Mouse (Mus musculus) urinary bladder, adult 2 months (tissue): Measurements from ENCODE around the gene Skil. TPM values are rescaled to one million over a fixed set of nuclear protein-coding genes. Genes with fewer than 3 reads are reported as not detected.
"Not testable (repeated sequence)": the region's sequence is repeated elsewhere in the genome, so short reads cannot be mapped to it uniquely, and the experiment has no call there.

Experiments used
- DNase-seq: peaks from one replicate; pipeline ENCODE4 v3.0.0; 2022; ENCODE audit warnings: low spot score
- polyA plus RNA-seq: library from polyadenylated mRNA; depleted of rRNA; stranded (reverse); fragments of >200 nt; gene quantifications from 2 replicates; pipeline ENCODE4 v1.2.3, GENCODE M21; 2012

Gene Skil
- polyA plus RNA-seq, 1 experiment, result 15.0 TPM

DNA sequence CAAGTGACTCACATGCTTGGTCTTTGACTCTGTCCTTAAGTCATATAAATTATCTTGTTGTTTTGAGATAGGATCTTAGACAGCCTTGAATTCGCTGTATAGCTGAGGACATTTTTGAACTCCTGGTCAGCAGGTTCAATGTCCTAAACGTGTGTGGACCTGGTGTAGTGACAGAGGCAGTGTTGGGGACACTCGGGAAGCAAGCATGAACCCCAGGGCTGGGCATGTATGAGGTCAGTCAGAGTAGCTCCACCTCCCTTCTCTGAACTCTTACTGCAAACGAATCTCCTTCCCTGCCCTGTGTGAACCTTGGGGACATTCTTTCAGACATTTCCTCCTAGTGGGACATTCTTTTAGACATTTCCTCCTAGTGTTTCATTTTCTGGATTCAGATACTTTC, 34.9 kb downstream of the Skil start:
- DNase-seq, result no peak

DNA sequence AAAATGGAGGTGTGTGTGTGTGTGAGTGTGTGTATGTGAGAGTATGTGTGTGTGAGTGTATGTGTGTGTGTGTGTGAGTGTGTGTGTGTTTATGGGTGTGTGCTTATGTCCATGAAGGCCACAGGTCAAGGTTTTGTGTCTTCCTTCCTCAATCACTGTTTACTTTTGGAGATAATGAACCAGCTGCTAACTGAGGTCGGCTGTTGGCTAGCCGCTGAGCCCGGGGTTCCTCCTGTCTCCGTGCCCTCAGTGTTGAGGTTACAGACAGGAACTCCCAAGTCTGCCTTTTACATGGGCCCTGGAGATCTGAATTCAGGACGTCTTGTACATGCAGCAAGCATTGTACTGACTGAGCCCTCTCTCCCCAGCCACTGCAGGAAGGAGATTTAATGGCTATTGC, 38.8 kb downstream of the Skil start:
- no peak for DNase-seq

DNA sequence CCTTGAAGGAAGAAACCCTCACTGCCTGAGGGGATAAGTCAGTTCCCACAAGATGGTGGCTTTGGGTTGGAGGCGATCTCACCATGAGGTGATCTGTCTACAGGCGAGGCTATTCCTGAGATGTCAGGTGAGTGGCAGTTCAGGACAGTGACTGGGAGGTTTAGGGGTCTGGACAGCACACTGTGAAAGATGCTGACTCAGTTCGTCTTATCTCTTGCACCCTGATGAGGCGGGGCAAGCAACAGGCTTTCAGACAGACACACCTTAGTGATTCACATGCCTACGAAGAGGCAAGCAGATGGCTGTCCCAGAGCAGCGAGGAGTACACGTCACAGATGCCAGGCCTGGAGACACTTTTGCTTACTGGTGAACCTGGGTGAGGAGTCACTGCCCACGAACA, 39.4 kb downstream of the Skil start:
- no peak for DNase-seq

DNA sequence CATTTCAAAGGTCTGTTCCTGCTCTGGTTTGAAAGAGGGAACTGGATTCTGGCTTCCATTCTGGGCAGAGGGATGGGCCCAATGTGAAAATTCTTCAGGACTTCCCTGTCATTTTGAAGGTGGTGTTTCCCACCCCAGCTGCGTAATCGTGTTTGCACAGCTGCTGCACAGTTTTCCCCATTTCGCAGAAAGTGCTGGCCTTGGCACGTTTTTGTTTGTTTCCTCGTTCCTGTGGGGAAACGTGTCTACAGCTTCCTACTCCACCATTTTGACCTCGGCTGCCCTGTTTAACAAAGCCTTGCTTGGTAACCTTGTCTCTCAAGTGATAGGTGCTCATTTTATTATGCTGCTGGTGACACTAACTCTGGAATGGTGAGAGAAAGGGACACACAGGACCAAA, 39.8 kb downstream of the Skil start:
- DNase-seq, result no peak

DNA sequence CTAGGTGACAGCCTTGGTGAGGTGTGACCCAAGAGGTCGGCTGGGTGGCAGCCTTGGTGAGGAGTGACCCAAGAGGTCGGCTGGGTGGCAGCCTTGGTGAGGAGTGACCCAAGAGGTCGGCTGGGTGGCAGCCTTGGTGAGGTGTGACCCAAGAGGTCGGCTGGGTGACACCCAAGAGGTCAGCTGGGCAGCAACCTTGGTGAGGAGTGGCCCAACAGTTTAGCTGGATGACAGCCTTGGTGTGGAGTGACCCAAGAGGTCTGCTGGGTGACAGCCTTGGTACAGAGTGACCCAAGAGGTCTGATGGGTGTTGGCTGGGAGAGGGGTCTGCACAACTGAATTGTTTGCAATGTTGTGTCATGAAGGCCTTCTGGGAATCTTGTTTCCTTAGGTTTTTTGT, 41.7 kb downstream of the Skil start:
- not testable (repeated sequence) for DNase-seq

DNA sequence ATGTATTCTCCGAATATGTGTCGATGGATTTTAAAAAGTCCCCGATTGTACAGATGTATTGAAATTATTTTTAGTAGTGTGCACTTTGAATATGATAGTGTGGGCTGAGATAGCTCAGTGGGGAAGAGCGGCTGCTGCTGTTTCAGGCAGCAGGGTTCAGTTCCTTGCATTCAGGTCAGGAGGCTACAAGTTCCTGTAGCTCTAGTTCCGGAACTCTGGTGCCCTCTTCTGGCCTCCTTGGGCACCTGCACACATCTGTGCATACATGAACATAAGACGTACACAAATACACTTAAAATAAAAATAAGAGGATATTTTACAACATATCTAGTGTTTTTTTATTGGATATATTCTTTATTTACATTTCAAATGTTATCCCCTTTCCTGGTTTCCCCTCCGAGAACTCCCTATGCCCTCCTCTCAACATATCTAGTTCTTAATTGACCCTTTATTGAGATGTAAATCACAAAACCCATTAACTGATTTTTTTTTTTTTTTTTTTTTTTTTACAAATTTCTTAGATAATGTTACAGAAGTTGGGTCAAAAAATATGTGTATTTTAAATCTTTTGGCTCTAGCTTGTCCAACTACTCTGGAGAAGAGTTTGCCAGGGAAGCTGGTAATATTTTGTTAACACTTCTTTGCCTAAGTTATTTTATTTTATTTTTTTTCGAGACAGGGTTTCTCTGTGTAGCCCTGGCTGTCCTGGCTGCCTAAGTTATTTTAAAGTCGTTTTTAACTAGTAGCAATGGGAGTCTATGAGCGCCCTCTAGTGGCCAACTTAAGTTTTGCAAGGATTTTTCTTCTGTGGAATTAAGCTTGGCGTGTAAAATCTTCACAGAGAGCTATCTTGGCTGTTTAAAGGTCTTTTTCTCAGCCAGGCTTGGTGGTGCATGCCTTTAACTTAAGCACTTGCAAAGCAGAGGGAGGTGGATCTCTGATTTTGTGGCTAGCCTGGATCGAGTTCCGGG, 43.9 kb downstream of the Skil start:
- DNase-seq, result no peak

DNA sequence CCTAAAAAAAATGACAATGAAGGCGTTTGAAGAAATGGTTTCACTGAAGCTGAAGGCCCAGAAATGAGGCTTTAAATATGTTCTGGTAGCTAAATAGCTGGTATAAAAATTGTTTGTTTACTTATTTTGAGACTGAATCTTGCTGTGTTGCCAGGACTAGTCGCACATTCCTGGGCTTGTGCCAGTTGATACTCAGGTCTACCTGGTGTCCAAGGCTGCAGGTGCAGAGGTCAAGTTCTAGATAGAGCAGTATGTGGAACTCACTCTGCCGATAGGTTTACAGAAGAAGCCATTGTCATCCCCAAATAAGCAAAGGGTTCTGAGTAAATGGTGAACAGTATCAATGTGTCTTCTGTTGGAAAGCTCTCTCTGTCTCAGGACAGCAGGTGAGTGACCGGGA, 46.8 kb downstream of the Skil start:
- no peak for DNase-seq

DNA sequence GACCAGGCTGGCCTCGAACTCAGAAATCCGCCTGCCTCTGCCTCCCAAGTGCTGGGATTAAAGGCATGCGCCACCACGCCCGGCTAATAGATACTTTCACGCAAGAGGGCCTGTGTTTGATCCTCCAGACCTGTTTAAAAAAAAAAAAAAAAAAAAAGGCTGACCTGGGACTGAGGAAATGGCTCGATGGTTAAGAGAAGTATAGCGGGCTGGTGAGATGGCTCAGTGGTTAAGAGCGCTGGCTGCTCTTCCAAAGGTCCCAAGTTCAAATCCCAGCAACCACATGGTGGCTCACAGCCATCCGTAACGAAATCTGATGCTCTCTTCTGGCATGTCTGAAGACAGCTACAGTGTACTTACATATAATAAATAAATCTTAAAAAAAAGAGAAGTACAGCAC, 50.4 kb downstream of the Skil start:
- DNase-seq, result not testable (repeated sequence)

DNA sequence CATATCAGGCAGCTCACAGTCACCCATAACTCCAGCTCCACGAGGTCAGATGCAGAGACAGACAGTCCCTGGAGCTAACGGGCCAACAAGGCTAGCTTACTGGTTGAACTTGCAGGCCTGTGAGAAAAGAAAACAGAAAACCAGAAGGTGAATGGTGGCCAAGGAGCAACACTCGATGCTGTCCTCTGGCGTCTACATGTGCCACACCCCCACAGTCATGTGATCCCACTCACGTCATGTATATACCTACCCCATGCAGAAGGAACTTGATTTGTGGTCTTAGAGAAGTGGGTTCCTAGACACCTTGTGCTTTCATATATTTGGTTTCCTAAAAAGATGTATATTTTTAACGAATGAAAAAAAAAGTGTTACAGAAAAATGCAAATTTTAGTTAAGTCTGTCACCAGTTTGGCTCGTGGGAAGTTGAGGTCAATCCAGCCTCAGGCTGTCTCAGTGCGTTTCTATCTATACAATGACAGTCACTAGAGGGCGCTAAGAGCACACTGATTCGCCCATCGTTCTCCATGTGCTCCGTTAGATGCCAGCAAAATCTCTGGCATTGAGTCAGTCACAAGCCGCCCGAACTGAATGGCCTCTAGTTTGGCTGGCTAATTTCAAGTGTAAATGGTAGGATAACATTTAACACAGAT, 50.9 kb downstream of the Skil start:
- no peak for DNase-seq

DNA sequence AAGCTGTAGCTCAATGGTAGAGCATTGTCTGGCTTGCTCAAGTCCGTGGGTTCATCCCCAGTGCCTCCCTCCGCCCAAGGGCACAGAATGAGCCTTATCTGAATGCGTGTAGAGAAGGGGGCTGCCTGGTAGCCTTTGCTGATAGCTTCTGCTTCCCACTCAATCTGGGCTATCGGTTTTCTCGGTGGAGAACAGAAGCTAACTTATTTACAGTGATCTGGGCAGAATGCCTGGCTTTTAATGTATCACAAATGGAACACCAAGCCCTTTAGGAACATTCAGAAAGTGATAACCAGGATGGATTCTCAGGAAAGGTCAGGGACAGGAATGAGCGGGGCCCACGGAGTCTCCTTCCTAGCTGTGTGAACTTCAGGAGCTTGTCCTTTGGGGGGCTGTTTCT, 53.7 kb downstream of the Skil start:
- DNase-seq, result no peak

DNA sequence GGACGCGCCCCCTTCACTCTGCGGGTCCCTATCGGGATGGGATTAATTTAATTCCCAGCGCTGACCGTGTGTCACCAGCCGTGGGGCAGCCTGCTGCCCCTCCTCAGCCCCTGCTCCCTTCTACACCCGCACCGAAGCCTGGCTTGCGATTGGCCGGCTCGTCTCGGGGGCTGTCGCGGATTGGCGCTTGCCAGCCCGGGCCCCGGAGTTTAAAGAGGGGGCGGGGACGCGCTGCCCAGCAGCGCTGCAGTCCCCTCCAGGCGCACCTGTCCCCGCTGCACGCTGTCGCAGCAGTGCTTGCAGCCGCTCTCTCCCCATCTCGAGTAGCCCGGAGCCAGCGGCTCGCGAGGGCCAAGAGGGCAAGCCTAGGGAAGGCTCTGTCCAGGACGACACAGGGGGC, 54.8 kb downstream of the Skil start, which contains the start of gene Cldn11:
Gene Cldn11, plus strand, starts transcription at position 215 of the 400 bp plus-strand sequence.
- DNase-seq, result no peak

DNA sequence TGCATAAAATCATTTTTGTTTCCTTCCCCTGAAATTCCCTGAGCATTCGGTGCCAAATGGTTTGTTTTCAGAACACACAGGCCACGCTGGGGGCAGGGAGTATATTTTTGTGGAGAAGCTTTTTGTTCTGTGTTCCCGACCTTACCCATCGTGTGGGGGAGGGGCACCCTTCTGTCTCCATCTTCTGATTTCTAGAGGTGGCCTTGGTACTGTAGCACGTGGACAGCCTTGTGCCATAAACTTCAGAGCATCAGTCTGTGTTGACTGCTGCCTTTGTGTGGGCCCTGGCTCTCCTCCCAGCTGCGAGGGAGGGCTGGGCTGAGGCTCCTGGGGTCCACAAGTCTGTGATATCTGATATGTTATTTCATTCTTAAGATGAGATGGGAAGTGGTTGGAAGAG, 57.2 kb downstream of the Skil start:
- DNase-seq, result no peak

DNA sequence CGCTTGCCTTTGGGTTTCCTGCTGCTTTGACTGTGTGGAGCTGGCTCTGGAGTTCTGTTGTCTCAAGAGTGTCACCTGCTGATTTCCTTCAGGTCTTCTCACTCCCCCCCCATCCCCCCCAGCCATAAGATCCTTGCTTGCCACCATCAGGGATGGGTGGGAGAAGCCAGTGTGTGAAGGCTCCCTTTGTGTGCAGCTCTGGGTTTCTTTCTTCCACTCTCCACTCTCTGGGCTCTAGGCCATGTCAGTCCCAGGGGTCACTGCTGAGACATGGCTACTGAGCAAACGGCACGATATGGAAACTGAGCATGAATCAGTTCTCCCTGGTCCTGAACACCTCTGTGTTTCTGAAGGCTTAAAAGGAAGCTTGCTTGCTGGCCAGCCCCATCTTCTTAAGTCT, 61.3 kb downstream of the Skil start:
- no peak for DNase-seq

DNA sequence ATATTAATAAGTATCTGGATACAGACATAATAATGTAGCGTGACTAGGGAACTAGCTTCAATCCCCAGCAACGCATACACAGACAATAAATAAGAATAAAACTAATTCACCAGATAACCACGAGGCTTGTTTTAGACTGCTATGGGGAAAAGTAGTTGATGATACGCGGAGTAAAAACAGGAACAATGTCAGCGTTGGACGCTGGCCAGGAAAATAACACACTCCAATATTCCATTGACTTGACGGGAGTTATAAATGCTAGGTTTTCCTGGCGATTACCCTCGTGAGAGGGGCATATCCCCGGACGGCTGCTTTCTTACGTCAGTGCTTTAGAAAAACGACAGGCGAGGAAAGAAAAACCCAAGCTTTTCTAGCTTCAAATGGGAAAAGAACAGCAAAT, 62.9 kb downstream of the Skil start:
- DNase-seq, result no peak

DNA sequence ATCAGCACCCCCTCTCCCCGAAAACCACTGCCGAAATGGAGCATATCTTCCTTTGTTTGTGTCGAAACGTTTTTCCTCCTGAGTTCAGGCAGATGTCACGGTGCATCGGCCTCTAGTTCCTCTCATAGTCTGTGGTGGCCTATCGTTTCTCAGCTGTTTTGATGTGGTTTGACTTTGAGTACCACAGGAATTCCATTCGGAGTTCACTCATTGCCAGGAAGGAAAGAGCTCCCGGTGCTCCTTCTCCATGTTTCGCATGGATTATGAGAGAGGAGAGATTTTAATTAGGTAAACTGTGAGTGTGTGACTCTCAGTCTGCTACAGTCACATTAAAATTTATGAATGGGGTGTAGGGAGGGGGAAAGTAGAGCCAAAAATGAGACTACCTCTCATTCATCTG, 65.2 kb downstream of the Skil start:
- no peak for DNase-seq

DNA sequence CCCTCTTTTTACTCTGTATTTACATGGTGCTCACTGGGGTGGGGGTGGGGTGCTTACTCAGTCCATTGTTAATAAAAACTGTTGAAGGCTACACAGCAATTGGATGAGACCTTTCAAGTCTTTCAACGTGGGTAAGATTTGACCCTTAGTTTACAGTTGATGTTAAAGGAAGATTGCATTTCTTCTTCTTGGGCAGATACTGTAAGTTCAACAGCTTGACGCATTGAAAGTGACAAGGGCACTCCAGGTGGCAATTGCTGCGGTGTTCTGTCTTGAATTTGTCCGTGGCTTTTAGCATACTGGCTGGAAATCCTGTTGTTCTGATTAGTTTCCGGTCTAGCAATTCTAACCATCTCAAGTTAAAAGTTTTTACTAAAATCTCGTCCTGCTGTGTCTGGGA, 66.5 kb downstream of the Skil start:
- no peak for DNase-seq

DNA sequence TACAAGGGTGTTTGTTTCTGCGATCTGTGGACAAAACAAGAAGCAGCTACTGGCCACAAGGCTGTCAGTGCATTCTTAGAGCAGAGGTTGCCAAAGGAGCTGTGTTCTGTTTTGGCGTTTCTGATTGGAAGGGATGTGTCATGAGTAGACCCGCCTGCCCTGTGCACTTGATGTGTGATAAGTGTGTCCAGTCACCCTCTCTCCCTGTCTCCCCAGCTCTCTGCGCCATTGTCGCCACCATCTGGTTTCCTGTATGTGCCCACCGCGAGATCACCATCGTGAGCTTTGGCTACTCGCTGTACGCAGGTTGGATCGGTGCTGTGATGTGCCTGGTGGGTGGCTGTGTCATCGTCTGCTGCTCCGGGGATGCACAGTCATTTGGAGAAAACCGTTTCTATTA, 68.0 kb downstream of the Skil start:
- no peak for DNase-seq

DNA sequence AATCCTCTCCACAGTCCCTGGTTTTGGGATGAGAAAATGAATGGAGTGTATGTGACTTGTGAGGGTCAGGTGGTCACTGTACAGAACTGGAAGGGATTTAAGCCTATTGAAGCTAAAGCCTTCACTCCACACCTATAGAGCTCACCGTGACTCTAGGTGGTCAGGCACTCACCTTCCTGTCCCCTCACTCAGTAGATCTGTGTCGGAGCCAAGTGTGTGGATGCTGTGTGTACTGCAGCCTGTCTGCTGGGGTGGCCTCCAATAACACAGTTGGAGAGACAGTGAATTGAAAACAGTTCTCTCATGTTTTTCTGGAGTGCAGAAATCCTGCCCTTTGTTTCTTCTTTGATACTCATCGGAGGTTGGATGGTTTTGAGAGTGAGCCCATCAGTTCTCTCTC, 70.9 kb downstream of the Skil start:
- no peak for DNase-seq

DNA sequence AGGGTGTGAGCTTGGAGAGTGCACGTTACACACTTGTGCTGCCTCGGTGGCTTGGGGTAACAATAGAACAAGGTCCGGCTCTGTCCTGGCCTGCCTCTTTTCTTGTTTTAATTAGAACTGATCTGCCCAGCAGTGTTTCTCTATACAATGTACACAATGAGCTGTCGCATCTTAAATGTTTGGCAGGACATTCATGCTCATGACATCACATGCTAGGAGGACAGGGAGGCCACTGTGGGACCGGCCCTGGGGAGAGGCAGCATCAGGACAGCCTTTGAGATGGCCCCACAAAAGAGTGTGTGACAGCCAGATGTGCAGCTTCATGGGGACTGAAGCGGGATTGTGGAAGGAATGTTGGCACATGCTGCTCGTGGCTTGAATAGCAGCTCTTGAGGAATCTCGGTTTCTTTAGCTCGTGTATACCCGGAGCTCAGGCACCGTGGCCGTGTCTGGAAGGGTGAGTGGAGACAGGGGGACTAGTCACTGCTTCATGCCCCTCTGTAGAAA, 71.6 kb downstream of the Skil start:
- no peak for DNase-seq
